7 mouse cellular contexts compared by ENCODE assay signal in the genomic region with DNA sequence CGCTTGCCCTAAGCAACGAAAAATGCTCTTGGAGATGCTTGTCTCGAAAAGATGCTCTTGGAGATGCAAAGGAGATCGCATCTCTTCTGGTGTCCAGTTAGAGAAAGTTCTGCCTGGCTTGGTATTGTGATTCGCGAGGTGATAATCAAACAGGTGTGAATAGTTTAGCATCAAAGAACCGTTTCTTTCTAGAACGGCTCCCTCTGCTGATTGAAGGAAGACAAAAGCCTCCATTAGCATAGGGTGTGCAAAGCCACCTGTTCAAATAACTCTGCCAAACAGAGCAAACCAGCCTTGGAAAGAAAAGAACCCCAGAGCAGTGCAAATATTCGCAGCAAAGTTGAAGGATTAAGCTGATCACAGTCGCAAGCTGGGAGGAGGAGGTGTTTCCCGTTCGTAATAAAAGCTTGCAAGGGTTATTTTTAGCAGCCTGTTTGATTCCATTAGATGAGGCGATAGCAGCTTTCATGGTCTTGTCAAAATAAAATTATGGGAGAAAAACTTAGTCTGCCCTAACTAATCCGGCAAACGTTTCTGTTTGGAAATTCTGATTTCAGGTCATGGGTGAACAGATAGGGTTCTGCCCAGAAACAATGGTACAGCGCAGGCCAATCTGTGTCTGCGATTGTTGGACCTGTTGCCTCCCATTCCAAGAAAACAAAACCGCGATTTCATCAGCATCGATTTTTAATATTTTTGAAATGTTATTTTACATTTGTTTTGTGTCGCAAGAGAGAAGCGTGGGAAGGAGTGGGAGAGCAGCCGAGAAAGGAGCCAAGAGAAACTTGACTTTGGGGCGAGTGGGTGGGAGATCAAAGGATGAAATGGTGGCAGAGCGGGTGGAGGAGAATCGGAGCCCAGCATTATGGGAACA.
DNase-seq lines count a peak whose midpoint lies in the region; ATAC-seq and TF ChIP-seq lines count a peak whose summit lies in the region.

No protein-coding gene starts in this region.

- peak; percentile 60; the same call in 1 of the 2 replicates for ATAC-seq in lung, embryonic 15.5 days (ENCODE audit: borderline replicate concordance, extremely low read depth, low FRiP score, low TSS enrichment)
- ATAC-seq in midbrain, embryonic 13.5 days: peak; percentile 61
- no peak for ATAC-seq in monocyte, adult 5-6 weeks (replicated peaks; ENCODE audit: insufficient number of reproducible peaks, low FRiP score, low TSS enrichment, poor library complexity, severe bottlenecking)

- no peaks in the 10 kb centered on the region for H3K36me3 ChIP-seq in lung, embryonic 15.5 days
- no peaks in the 10 kb centered on the region for H3K36me3 ChIP-seq in midbrain, embryonic 13.5 days

- no peaks in the 10 kb centered on the region for H3K9me3 ChIP-seq in lung, embryonic 15.5 days
- peaks cover 3% of the 10 kb centered on the region; the same call in 1 of the 2 replicates for H3K9me3 ChIP-seq in midbrain, embryonic 13.5 days

- DNase-seq in lung, adult 2 months: no peak
- DNase-seq in hindlimb bud, embryonic 11.5 days (ENCODE audit: extremely low spot score, low read depth, low spot score): peak; percentile 35
- no peak for DNase-seq in adrenal gland, adult 8-10 months

- H3K4me1 ChIP-seq in lung, embryonic 15.5 days: peaks cover 24% of the 10 kb centered on the region; the same call in 1 of the 2 replicates
- H3K4me1 ChIP-seq in lung, adult 2 months (ENCODE audit: control insufficient read depth, insufficient read depth, low read length): no peaks in the 10 kb centered on the region; the same call in 1 of the 2 replicates
- no peaks in the 10 kb centered on the region for H3K4me1 ChIP-seq in embryonic fibroblast, embryonic 13.5 days (ENCODE audit: control insufficient read depth, insufficient read depth, low read length)
- peaks cover 22% of the 10 kb centered on the region for H3K4me1 ChIP-seq in midbrain, embryonic 13.5 days (replicated peaks)

- no peak for TF ChIP-seq POLR2A in lung, adult 2 months (IDR thresholded peaks at IDR 0.05; ENCODE audit: borderline replicate concordance, extremely low read depth, low read depth, low read length)
- TF ChIP-seq POLR2A in embryonic fibroblast, embryonic 13.5 days (IDR thresholded peaks at IDR 0.05; ENCODE audit: low read depth, low read length): no peak

- peak overlapping the region; percentile 87 for H3K4me2 ChIP-seq in lung, embryonic 15.5 days
- H3K4me2 ChIP-seq in midbrain, embryonic 13.5 days (replicated peaks): peak overlapping the region; percentile 99

- 12% methylated on average over 26 of the region's 26 CpGs for WGBS in lung, embryonic 15.5 days
- WGBS in lung, adult 2 months: 18% methylated on average over 26 of the region's 26 CpGs
- 12% methylated on average over 26 of the region's 26 CpGs for WGBS in midbrain, embryonic 13.5 days

- peak overlapping the region; percentile 63 for H3K27ac ChIP-seq in lung, embryonic 15.5 days
- H3K27ac ChIP-seq in embryonic fibroblast, embryonic 13.5 days (ENCODE audit: insufficient read depth, low read length): no peak overlapping the region
- no peak overlapping the region for H3K27ac ChIP-seq in midbrain, embryonic 13.5 days

- H3K27me3 ChIP-seq in lung, embryonic 15.5 days: peaks cover 28% of the 10 kb centered on the region
- H3K27me3 ChIP-seq in midbrain, embryonic 13.5 days: peaks cover 31% of the 10 kb centered on the region

- H3K9ac ChIP-seq in lung, embryonic 15.5 days: peak overlapping the region; percentile 23; the same call in 1 of the 2 replicates
- H3K9ac ChIP-seq in midbrain, embryonic 13.5 days (replicated peaks): peak overlapping the region; percentile 68

- TF ChIP-seq CTCF in lung, adult 2 months (IDR thresholded peaks at IDR 0.05; ENCODE audit: insufficient read depth, low read length): no peak
- TF ChIP-seq CTCF in embryonic fibroblast, embryonic 13.5 days (IDR thresholded peaks at IDR 0.05; ENCODE audit: borderline replicate concordance, insufficient read depth, low read length): no peak

- peak overlapping the region; percentile 44 for H3K4me3 ChIP-seq in lung, embryonic 15.5 days
- H3K4me3 ChIP-seq in lung, adult 2 months (replicated peaks; ENCODE audit: extremely low read depth, low read depth, low read length): no peak overlapping the region
- H3K4me3 ChIP-seq in embryonic fibroblast, embryonic 13.5 days (ENCODE audit: insufficient read depth, low read length): peak overlapping the region; percentile 38
- peak overlapping the region; percentile 60 for H3K4me3 ChIP-seq in midbrain, embryonic 13.5 days (replicated peaks)
